Mouse (Mus musculus) adrenal gland, adult (tissue): ENCODE data around the gene Plppr5.

ENCODE experiments used
- DNase-seq, 2 experiments: peaks; one replicate each; pipeline ENCODE4 v3.0.0; 2022 to 2023; ENCODE audit warnings: low spot score in 1 of 2; ENCODE audit not compliant: inconsistent age in 2 of 2

The Plppr5 gene

GRCm38 (mm10) chr3:117574529-117575252, at the start of gene Plppr5:
TSS of gene Plppr5 (plus strand) at chr3:117574836.
- peak; percentile 7 to 55 for DNase-seq

DNA sequence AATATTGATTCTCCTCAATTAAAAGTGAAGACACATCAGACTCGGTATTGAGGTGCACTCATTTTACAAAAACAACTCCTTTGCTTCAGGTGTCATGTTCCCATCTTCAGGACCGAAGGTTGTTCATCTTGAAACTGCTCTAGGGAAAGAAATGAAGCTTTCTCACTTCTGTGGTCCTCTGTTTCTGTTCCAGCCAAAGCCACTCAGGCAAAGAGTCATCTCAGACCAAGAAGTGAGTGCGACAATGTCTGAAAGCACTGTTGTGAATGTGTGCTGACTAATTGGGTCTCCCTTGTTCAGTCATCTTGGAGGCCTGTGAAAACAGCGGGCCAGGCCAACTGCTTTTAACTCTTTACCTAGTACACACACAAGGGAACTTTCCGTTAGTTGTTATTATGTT, 24.7 kb upstream of the Plppr5 start:
- no peak for DNase-seq

GRCm38 (mm10) chr3:117550526-117550925, 24.1 kb upstream of the Plppr5 start:
- no peak for DNase-seq

- DNase-seq, result no peak
Observed at GRCm38 (mm10) chr3:117556972-117557371, 17.7 kb upstream of the Plppr5 start.

GRCm38 (mm10) chr3:117575253-117575927, 754 bp downstream of the Plppr5 start:
- peak; percentile 13 to 53 for DNase-seq

GRCm38 (mm10) chr3:117575928-117576254, 1.3 kb downstream of the Plppr5 start:
- no peak for DNase-seq

DNA sequence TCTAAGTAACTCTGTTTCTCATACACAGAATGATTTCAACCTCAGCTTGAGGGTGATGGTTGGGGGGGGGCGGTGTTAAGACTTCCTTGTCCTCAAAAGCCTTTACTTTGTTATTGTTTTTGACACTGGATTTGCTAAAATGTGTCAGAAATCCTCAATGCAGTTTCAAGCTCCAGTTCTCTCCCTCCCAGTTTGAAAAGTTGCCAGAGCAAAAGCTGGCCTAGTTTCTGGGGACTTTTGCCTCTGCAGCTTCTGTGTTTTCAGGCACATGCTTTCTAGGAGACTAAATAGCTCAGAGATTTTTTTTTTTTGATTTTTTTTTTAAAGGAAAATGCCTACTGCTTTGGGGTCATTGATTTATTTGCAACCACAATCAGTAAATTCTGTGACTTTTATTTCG, 2.7 kb downstream of the Plppr5 start:
- DNase-seq, result no peak

- DNase-seq, result no peak
Observed at GRCm38 (mm10) chr3:117582628-117583027, 8.0 kb downstream of the Plppr5 start.

DNA sequence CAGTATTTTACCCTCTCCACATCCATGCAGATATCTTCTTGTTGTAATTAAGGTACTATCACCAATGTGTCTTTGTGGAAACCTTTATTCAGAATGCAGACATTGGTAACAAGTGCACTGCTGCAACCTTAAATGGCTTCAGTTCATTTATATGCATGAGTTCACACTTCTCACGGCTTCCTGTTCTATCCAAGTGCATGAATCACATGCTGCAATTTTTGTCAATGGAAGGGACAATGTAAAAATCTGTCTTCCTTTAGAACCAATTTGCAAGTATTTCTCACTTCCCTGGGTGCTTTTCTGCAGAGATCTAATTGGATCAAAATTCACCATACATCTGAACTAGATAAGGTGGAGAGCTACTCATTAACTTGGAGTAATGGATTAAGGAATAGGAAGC, 27.8 kb downstream of the Plppr5 start:
- no peak for DNase-seq

GRCm38 (mm10) chr3:117603458-117603857, 28.8 kb downstream of the Plppr5 start:
- DNase-seq, result no peak

DNA sequence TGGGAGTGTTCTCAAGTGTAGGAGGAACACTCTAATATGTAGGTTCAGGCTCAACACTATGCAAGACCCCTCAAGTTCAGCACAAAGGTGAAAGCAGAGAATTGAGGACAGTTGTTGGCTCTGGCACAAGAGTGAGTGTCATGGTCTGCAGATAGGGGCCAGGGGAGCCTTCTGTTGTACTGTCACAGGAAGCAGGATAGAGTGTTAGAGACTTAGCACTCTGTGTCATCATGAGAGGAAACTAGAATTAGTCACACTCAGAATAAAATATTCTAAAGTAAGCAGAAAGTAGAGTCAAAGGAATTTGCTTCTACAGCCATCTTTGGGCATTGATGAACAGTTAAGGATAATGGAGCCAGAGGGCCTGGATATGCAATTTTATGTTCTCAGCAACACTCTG, 31.7 kb downstream of the Plppr5 start:
- no peak for DNase-seq

- no peak for DNase-seq
Observed at GRCm38 (mm10) chr3:117611453-117611852, 36.8 kb downstream of the Plppr5 start.

GRCm38 (mm10) chr3:117614856-117615255, 40.2 kb downstream of the Plppr5 start:
- no peak for DNase-seq

- no peak for DNase-seq
Observed at GRCm38 (mm10) chr3:117625257-117626001, 50.8 kb downstream of the Plppr5 start.

GRCm38 (mm10) chr3:117628799-117629198, 54.2 kb downstream of the Plppr5 start:
- no peak for DNase-seq

GRCm38 (mm10) chr3:117630332-117630731, 55.7 kb downstream of the Plppr5 start:
- no peak for DNase-seq

GRCm38 (mm10) chr3:117648612-117649011, 74.0 kb downstream of the Plppr5 start:
- no peak for DNase-seq

DNA sequence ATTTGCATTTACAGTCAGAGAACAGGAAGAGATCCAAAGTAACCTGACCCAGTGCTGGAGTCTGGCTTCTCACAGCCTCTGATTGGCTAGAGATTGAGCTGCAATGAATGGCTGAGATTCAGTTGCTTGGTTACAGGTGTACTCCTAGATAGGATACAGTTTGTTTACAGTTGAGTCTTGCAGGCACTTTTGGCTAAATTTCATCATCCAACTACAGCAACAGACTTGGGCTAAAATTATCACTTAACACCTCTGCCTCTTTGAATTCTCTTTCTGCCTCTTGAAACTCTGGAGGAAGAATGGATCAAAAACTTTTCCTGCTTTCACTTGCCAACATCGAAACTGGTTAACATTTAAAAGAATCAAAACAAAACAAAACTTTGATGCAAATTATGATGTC, 89.7 kb downstream of the Plppr5 start:
- no peak for DNase-seq

DNA sequence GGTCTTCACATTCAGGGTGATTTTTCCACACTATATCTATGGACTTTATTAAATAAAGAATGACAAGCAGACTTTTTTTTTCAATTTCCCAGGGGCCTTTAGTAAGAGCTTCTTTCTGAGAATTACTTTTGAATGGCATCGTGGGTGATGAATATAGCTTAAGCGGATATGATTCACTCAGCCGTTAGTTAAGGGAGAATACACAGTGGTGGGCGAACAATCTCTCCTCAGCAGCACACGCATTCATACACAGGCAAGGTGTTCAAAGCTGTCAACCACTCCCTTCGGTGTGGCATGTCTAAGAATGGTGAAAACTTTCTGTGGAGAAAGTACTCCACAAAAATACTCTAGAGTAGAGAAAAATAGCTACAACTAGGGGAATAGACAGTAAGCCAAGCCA, 104.6 kb downstream of the Plppr5 start:
- DNase-seq, result no peak

GRCm38 (mm10) chr3:117684640-117685039, 110.0 kb downstream of the Plppr5 start:
- DNase-seq, result no peak

DNA sequence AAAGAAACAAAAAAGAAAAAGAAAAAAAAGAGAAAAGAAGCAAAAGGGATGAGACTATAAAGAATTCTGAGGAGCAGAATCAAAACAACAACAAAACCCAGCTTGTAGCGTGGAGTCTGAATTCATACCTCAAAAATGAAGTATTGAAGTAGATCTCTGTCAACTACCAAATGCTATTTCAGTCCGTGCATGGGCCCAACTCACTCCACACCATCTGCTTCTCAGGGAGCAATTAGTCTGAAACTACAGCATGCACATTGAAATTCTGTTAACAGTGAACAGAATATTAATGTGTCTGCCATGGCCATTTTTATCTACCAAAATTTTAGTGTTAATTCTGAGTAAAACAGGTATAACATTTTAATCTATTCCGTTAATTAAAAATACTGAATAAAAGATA, 111.4 kb downstream of the Plppr5 start:
- DNase-seq, result no peak

- DNase-seq, result no peak
Observed at GRCm38 (mm10) chr3:117686648-117687047, 112.0 kb downstream of the Plppr5 start.
